Mouse (Mus musculus) E14TG2a.4 (cell line): ENCODE measurements at regions not wholly inside any gene's neighbourhood (a gene's known extent, or its start where the extent isn't known, plus 50 kb on each side); places are given as distances from the start of the nearest gene placed in this dataset.

Experiments
- CTCF ChIP-seq: conservative IDR thresholded peaks from 2 replicates; pipeline ENCODE4 v1.5.1; 2014; ENCODE audit warnings: low read length
- NANOG ChIP-seq: IDR thresholded peaks from 2 replicates; pipeline ENCODE4 v1.6.1; 2014; ENCODE audit warnings: borderline replicate concordance, low read length, mixed read lengths
- POU5F1 ChIP-seq: IDR thresholded peaks from 2 replicates; pipeline ENCODE4 v1.6.1; 2014; ENCODE audit warnings: low read length, borderline replicate concordance

DNA sequence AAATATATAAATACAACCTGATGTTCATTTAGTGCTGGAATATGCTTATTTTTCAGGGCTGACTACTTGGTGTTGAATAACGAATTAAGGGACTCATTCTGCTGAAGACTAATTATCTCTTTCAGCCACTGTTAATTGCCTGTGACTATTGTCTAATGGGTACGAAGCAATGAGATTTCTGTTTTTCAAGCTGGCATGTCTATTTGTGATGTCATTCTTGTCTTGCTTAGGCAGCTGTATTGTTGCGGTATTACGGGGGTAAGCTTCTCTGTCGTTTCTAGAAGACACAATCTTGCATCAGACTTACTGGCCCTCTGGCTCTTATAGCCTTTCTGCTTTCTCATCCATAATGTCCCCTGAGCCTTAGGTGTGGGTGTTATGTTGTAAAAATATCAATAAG is 70.7 kb upstream of the Otogl start:
- TF ChIP-seq CTCF (no peak), POU5F1 (no peak), NANOG (no peak)
